Mouse (Mus musculus): ENCODE measurements around the gene Ghsr. TPM values are rescaled to one million over a fixed set of nuclear protein-coding genes. Genes with fewer than 3 reads are reported as not detected.

Ghsr gene
- polyA plus RNA-seq, 1 experiment, result not detected

- Histone ChIP-seq H3K4me3 (no peak overlapping the region), H3ac (ENCODE audit: control insufficient read depth, insufficient read length) (no peak overlapping the region), H3K4me2 (ENCODE audit: low read depth) (no peak overlapping the region), H3K27me3 (ENCODE audit: control insufficient read depth, insufficient read depth, insufficient read length) (no peaks in the 10 kb centered on the region), H3K79me2 (ENCODE audit: control insufficient read depth, insufficient read depth) (no peaks in the 10 kb centered on the region), H3K36me3 (ENCODE audit: control insufficient read depth, insufficient read depth) (no peaks in the 10 kb centered on the region)
- no peak for TF ChIP-seq POLR2AphosphoS2 (IDR thresholded peaks at IDR 0.05; ENCODE audit: insufficient read length, low read depth)
- TF ChIP-seq MYOG (IDR thresholded peaks at IDR 0.05; ENCODE audit: control insufficient read depth in 1 of 3, insufficient read depth in 1 of 3, insufficient read length in 2 of 3, low read depth in 2 of 3), result no peak
- no peak for TF ChIP-seq SRF (IDR thresholded peaks at IDR 0.05; ENCODE audit: control insufficient read depth, insufficient read length, low read depth)
- no peak for TF ChIP-seq MAX (IDR thresholded peaks at IDR 0.05; ENCODE audit: low read depth)
- TF ChIP-seq MYOD1 (IDR thresholded peaks at IDR 0.05; ENCODE audit: control insufficient read depth in 1 of 3, insufficient read length in 2 of 3, low read depth in 2 of 3), result no peak
- TF ChIP-seq TCF12 (IDR thresholded peaks at IDR 0.05; ENCODE audit: insufficient read depth, poor library complexity, severe bottlenecking), result no peak
These were observed 22.7 kb upstream of the Ghsr start for GRCm38 (mm10) chr3:27348462-27348861.

DNA sequence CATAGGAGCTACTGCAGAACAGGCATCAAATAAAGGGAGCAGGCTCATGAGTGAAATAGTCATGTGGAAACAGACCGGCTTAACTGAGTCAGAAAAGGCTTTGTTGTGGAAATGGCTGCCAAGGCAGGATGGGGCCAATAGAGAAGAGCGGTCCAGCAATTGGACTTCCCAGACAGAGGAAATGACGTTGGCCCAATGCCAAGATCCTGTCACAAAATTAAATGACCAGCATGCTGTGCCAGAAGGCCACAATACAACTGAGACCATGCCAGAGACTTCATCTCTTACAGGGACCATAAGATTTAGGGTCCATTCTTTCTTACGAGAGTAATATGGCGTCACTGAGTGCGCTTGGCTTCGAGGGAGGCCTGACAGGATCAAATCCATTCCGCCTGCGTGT, 20.0 kb upstream of the Ghsr start:
- Histone ChIP-seq H3K27me3 (ENCODE audit: control insufficient read depth, insufficient read depth, insufficient read length) (no peaks in the 10 kb centered on the region), H3ac (ENCODE audit: control insufficient read depth, insufficient read length) (no peak overlapping the region), H3K4me3 (no peak overlapping the region), H3K79me2 (ENCODE audit: control insufficient read depth, insufficient read depth) (no peaks in the 10 kb centered on the region), H3K36me3 (ENCODE audit: control insufficient read depth, insufficient read depth) (no peaks in the 10 kb centered on the region), H3K4me2 (ENCODE audit: low read depth) (no peak overlapping the region)
- TF ChIP-seq POLR2AphosphoS2 (IDR thresholded peaks at IDR 0.05; ENCODE audit: insufficient read length, low read depth) (no peak), SRF (IDR thresholded peaks at IDR 0.05; ENCODE audit: control insufficient read depth, insufficient read length, low read depth) (no peak), CEBPB (IDR thresholded peaks at IDR 0.05; ENCODE audit: insufficient read depth, poor library complexity, severe bottlenecking) (no peak), MYOD1 (IDR thresholded peaks at IDR 0.05; ENCODE audit: control insufficient read depth in 1 of 3, insufficient read length in 2 of 3, low read depth in 2 of 3) (no peak), USF1 (IDR thresholded peaks at IDR 0.05; ENCODE audit: low read depth) (no peak), REST (IDR thresholded peaks at IDR 0.05; ENCODE audit: insufficient read depth, insufficient read length) (no peak), E2F4 (IDR thresholded peaks at IDR 0.05; ENCODE audit: insufficient read depth) (no peak), TCF3 (IDR thresholded peaks at IDR 0.05; ENCODE audit: insufficient read length, low read depth) (no peak), MYOG (IDR thresholded peaks at IDR 0.05; ENCODE audit: control insufficient read depth in 1 of 3, insufficient read depth in 1 of 3, insufficient read length in 2 of 3, low read depth in 2 of 3) (no peak), POLR2A (IDR thresholded peaks at IDR 0.05; ENCODE audit: insufficient read length, low read depth) (no peak), MAX (IDR thresholded peaks at IDR 0.05; ENCODE audit: low read depth) (no peak), TCF12 (IDR thresholded peaks at IDR 0.05; ENCODE audit: insufficient read depth, poor library complexity, severe bottlenecking) (no peak)

GRCm38 (mm10) chr3:27359100-27359720, 11.9 kb upstream of the Ghsr start:
- Histone ChIP-seq H3K79me2 (ENCODE audit: control insufficient read depth, insufficient read depth) (no peaks in the 10 kb centered on the region), H3ac (ENCODE audit: control insufficient read depth, insufficient read length) (no peak overlapping the region), H3K4me3 (no peak overlapping the region), H3K4me2 (ENCODE audit: low read depth) (no peak overlapping the region), H3K36me3 (ENCODE audit: control insufficient read depth, insufficient read depth) (no peaks in the 10 kb centered on the region), H3K27me3 (ENCODE audit: control insufficient read depth, insufficient read depth, insufficient read length) (no peaks in the 10 kb centered on the region)
- TF ChIP-seq E2F4 (IDR thresholded peaks at IDR 0.05; ENCODE audit: insufficient read depth) (no peak), SRF (IDR thresholded peaks at IDR 0.05; ENCODE audit: control insufficient read depth, insufficient read length, low read depth) (no peak), MYOG (IDR thresholded peaks at IDR 0.05; ENCODE audit: control insufficient read depth in 1 of 3, insufficient read depth in 1 of 3, insufficient read length in 2 of 3, low read depth in 2 of 3) (no peak), TCF3 (IDR thresholded peaks at IDR 0.05; ENCODE audit: insufficient read length, low read depth) (no peak), MAX (IDR thresholded peaks at IDR 0.05; ENCODE audit: low read depth) (no peak), REST (IDR thresholded peaks at IDR 0.05; ENCODE audit: insufficient read depth, insufficient read length) (no peak), TCF12 (IDR thresholded peaks at IDR 0.05; ENCODE audit: insufficient read depth, poor library complexity, severe bottlenecking) (no peak), USF1 (IDR thresholded peaks at IDR 0.05; ENCODE audit: low read depth) (no peak), POLR2A (IDR thresholded peaks at IDR 0.05; ENCODE audit: insufficient read length, low read depth) (no peak), MYOD1 (IDR thresholded peaks at IDR 0.05; ENCODE audit: control insufficient read depth in 1 of 3, insufficient read length in 2 of 3, low read depth in 2 of 3) (no peak), POLR2AphosphoS2 (IDR thresholded peaks at IDR 0.05; ENCODE audit: insufficient read length, low read depth) (no peak), CEBPB (IDR thresholded peaks at IDR 0.05; ENCODE audit: insufficient read depth, poor library complexity, severe bottlenecking) (no peak)

GRCm38 (mm10) chr3:27370125-27370524, 1.0 kb upstream of the Ghsr start:
- Histone ChIP-seq H3K27me3 (ENCODE audit: control insufficient read depth, insufficient read depth, insufficient read length) (peaks cover 11% of the 10 kb centered on the region), H3ac (ENCODE audit: control insufficient read depth, insufficient read length) (no peak overlapping the region)
- no peak for TF ChIP-seq TCF3 (IDR thresholded peaks at IDR 0.05; ENCODE audit: insufficient read length, low read depth)
- no peak for TF ChIP-seq E2F4 (IDR thresholded peaks at IDR 0.05; ENCODE audit: insufficient read depth)
- no peak for TF ChIP-seq SRF (IDR thresholded peaks at IDR 0.05; ENCODE audit: control insufficient read depth, insufficient read length, low read depth)
- peak; percentile 85 for TF ChIP-seq REST (IDR thresholded peaks at IDR 0.05; ENCODE audit: insufficient read depth, insufficient read length)
- no peak for TF ChIP-seq MAX (IDR thresholded peaks at IDR 0.05; ENCODE audit: low read depth)
- TF ChIP-seq USF1 (IDR thresholded peaks at IDR 0.05; ENCODE audit: low read depth), result no peak
- no peak for TF ChIP-seq MYOD1 (IDR thresholded peaks at IDR 0.05; ENCODE audit: control insufficient read depth in 1 of 3, insufficient read length in 2 of 3, low read depth in 2 of 3)
- no peak for TF ChIP-seq POLR2AphosphoS2 (IDR thresholded peaks at IDR 0.05; ENCODE audit: insufficient read length, low read depth)

More at GRCm38 (mm10) chr3:27370125-27370524, 1.0 kb upstream of the Ghsr start:
- H3K79me2 ChIP-seq (ENCODE audit: control insufficient read depth, insufficient read depth), result no peaks in the 10 kb centered on the region
- no peak overlapping the region for H3K4me2 ChIP-seq (ENCODE audit: low read depth)
- no peaks in the 10 kb centered on the region for H3K36me3 ChIP-seq (ENCODE audit: control insufficient read depth, insufficient read depth)
- H3K4me3 ChIP-seq, result no peak overlapping the region
